Mouse (Mus musculus) lung, adult 2 months (tissue): Measurements from ENCODE around the gene Mob3b. TPM values are rescaled to one million over a fixed set of nuclear protein-coding genes. Genes with fewer than 3 reads are reported as not detected.

ENCODE experiments used
- DNase-seq: peaks from one replicate; pipeline ENCODE4 v3.0.0; 2022
- H3K4me1 ChIP-seq: fragments of 200-500 bp; 2 replicates; pipeline ENCODE4 v1.6.1; 2011; ENCODE audit warnings: low read length; ENCODE audit not compliant: control insufficient read depth, insufficient read depth
- H3K4me3 ChIP-seq: fragments of 200-500 bp; replicated peaks from 2 replicates; pipeline ENCODE3; 2011; ENCODE audit warnings: low read depth, mild to moderate bottlenecking, control low read depth, low read length; ENCODE audit errors: extremely low read depth
- CTCF ChIP-seq: fragments of 200-500 bp; IDR thresholded peaks from 2 replicates; pipeline ENCODE4 v1.5.1; 2011; ENCODE audit warnings: mild to moderate bottlenecking, low read length, control low read depth; ENCODE audit not compliant: insufficient read depth
- POLR2A ChIP-seq: fragments of 200-500 bp; IDR thresholded peaks from 2 replicates; pipeline ENCODE4 v1.6.1; 2011; ENCODE audit warnings: low read depth, mild to moderate bottlenecking, control low read depth, low read length, borderline replicate concordance; ENCODE audit errors: extremely low read depth
- WGBS: fragments of 180-500 bp; shearing (Covaris S2); methylation state at CpG from one replicate; pipeline ENCODE4 v1.1.7; 2018; 5-methylcytosine and 5-hydroxymethylcytosine counted together
- polyA plus RNA-seq: library from polyadenylated mRNA; depleted of rRNA; stranded (reverse); fragments of >200 nt; gene quantifications from 2 replicates; pipeline ENCODE4 v1.2.3, GENCODE M21; 2012

Mob3b gene
- polyA plus RNA-seq, 1 experiment, result 10.4 TPM

GRCm38 (mm10) chr4:35101201-35101600 lies 56.1 kb downstream of the Mob3b start:
- Histone ChIP-seq H3K4me3 (no peak overlapping the region), H3K4me1 (peaks cover 19% of the 10 kb centered on the region)
- TF ChIP-seq CTCF (no peak), POLR2A (no peak)
- DNase-seq, result no peak
- WGBS, result 72% methylated on average over 7 of the region's 7 CpGs

- 9% methylated on average over 29 of the region's 29 CpGs for WGBS
- peak; percentile 57; the same call in 1 of the 2 replicates for TF ChIP-seq POLR2A
- no peak for TF ChIP-seq CTCF
- H3K4me1 ChIP-seq, result peaks cover 21% of the 10 kb centered on the region
- DNase-seq, result peak; percentile 70
- peak overlapping the region; percentile 49 for H3K4me3 ChIP-seq
These were observed 57.2 kb downstream of the Mob3b start for GRCm38 (mm10) chr4:35099865-35100780.

GRCm38 (mm10) chr4:35099210-35099864 lies 57.9 kb downstream of the Mob3b start:
- no peak for DNase-seq
- Histone ChIP-seq H3K4me1 (peaks cover 22% of the 10 kb centered on the region), H3K4me3 (peak overlapping the region; percentile 27)
- WGBS, result 21% methylated on average over 17 of the region's 17 CpGs
- TF ChIP-seq POLR2A (no peak), CTCF (no peak)

GRCm38 (mm10) chr4:35098552-35098951 lies 58.7 kb downstream of the Mob3b start:
- WGBS, result 71% methylated on average over 6 of the region's 6 CpGs
- no peak for DNase-seq
- peaks cover 22% of the 10 kb centered on the region for H3K4me1 ChIP-seq
- TF ChIP-seq POLR2A (no peak), CTCF (no peak)
- H3K4me3 ChIP-seq, result no peak overlapping the region

- WGBS, result 61% methylated on average over 28 of the region's 28 CpGs
- peaks cover 22% of the 10 kb centered on the region for H3K4me1 ChIP-seq
- DNase-seq, result peak; percentile 54
- no peak overlapping the region for H3K4me3 ChIP-seq
- TF ChIP-seq CTCF (no peak), POLR2A (0 out of 2 replicates have a peak, but pooled peaks have one; percentile 11)
These were observed 60.8 kb downstream of the Mob3b start for GRCm38 (mm10) chr4:35096226-35097175.

- Histone ChIP-seq H3K4me3 (no peak overlapping the region), H3K4me1 (peaks cover 13% of the 10 kb centered on the region)
- TF ChIP-seq CTCF, result no peak
- no peak for TF ChIP-seq POLR2A
- 47% methylated on average over 3 of the region's 3 CpGs for WGBS
- DNase-seq, result no peak
These were observed 64.8 kb downstream of the Mob3b start for GRCm38 (mm10) chr4:35092457-35092856.

GRCm38 (mm10) chr4:35091157-35091784 lies 66.0 kb downstream of the Mob3b start:
- Histone ChIP-seq H3K4me1 (peaks cover 3% of the 10 kb centered on the region), H3K4me3 (no peak overlapping the region)
- WGBS, result 68% methylated on average over 13 of the region's 13 CpGs
- DNase-seq, result no peak
- TF ChIP-seq CTCF, result no peak
- no peak for TF ChIP-seq POLR2A
